Mouse (Mus musculus): Measurements from ENCODE around the gene Olfr284. TPM values are rescaled to one million over a fixed set of nuclear protein-coding genes. Genes with fewer than 3 reads are reported as not detected.

Olfr284 gene
- polyA plus RNA-seq (2014; fragmentation: Nextera tagmentation; extraction: Ambion mirVana): not detected in 2 replicates

DNA sequence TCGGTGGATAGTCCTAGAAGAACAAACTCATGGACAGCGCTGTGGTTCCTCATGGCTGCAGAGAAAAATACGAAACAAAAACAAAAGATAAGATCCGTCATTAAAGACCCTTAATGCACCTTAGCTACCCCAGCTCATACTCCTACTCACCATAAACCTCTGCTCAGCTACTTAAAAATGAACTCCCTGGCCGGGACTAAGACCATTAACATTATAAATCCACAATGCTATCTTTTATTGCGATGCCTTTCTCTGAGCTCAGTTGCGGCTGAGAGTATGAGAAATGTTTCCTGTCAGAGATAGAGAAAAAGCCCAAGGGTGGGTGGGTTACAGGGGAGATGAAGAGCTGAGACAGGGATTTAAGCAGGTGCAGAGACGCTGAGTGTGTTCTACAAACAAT is at the start of gene Olfr284:
Gene Olfr284, minus strand, starts transcription at position 101 of the 400 bp plus-strand sequence.
- no peaks in the 10 kb centered on the region for H3K27me3 ChIP-seq (ENCODE audit: control insufficient read depth, insufficient read depth, low read length)
- ATAC-seq (ENCODE audit: low FRiP score, low TSS enrichment): no peak
- H3K4me2 ChIP-seq (replicated peaks; ENCODE audit: low read depth, low read length): no peak within 1 kb of the TSS
- H3K9ac ChIP-seq (ENCODE audit: low read depth, low read length): no peak within 1 kb of the TSS
- no peaks in the 10 kb centered on the region for H3K9me3 ChIP-seq (ENCODE audit: control insufficient read depth, low read length)
- no peak within 1 kb of the TSS for H3K27ac ChIP-seq (ENCODE audit: low read depth, low read length)
- H3K36me3 ChIP-seq (ENCODE audit: control insufficient read depth, insufficient read depth, low read length): no peaks in the 10 kb centered on the region
- no peaks in the 10 kb centered on the region for H3K4me1 ChIP-seq (ENCODE audit: control insufficient read depth, insufficient read depth, low read length)
- WGBS: 62% methylated on average over 8 of the region's 8 CpGs
- no peak within 1 kb of the TSS for H3K4me3 ChIP-seq (ENCODE audit: low read length)

DNA sequence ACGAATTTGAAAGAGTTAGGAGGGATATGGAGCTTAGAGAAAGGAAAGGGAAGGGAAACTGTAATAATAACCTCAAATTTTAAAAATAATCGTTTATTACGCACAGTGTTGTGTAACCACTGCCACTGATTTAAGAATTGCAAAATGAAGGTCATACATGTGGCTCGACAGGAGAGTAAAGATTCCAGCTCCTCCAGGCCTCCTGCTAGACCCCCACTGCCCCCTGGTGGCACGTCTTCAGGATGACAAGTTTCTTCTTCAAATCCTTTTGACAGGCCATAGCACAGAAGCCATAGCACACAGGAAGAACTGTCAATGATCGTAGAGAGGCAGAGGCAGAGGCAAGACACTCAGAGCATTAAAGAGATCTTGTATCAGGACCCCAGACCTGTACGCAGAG is 49.0 kb upstream of the Olfr284 start:
- peak; percentile 46; the same call in 1 of the 2 replicates for ATAC-seq (ENCODE audit: low FRiP score, low TSS enrichment)
- 34% methylated on average over 7 of the region's 7 CpGs for WGBS

DNA sequence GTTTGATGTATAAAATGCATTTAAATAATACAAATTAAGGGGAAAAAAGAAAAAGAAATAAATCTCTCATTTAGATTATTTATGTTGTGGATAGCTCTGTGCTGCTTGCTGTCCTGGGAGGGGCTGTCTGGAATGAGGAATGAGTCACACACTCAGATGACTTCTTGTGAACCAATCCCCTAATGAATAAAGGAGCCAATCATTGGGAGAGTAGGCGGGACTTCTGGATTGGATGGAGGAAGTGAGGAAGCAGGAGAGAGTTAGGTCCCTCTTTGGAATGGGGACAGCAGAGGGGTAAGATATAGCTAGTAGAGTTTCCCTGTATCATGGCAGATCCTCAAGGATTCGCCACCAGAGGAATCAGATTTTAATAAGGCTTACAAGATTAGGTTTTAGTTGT is 46.8 kb upstream of the Olfr284 start:
- Histone ChIP-seq H3K36me3 (ENCODE audit: control insufficient read depth, insufficient read depth, low read length) (no peaks in the 10 kb centered on the region), H3K4me3 (ENCODE audit: low read length) (no peak overlapping the region), H3K4me1 (ENCODE audit: control insufficient read depth, insufficient read depth, low read length) (no peaks in the 10 kb centered on the region), H3K4me2 (replicated peaks; ENCODE audit: low read depth, low read length) (no peak overlapping the region), H3K9ac (ENCODE audit: low read depth, low read length) (no peak overlapping the region), H3K9me3 (ENCODE audit: control insufficient read depth, low read length) (no peaks in the 10 kb centered on the region), H3K27ac (ENCODE audit: low read depth, low read length) (no peak overlapping the region), H3K27me3 (ENCODE audit: control insufficient read depth, insufficient read depth, low read length) (no peaks in the 10 kb centered on the region)
- ATAC-seq (ENCODE audit: low FRiP score, low TSS enrichment): no peak
- WGBS: 85% methylated on average over 2 of the region's 2 CpGs

More for the DNA sequence above, 49.0 kb upstream of the Olfr284 start:
- H3K27ac ChIP-seq (ENCODE audit: low read depth, low read length): no peak overlapping the region
- no peaks in the 10 kb centered on the region for H3K36me3 ChIP-seq (ENCODE audit: control insufficient read depth, insufficient read depth, low read length)
- no peak overlapping the region for H3K9ac ChIP-seq (ENCODE audit: low read depth, low read length)
- H3K27me3 ChIP-seq (ENCODE audit: control insufficient read depth, insufficient read depth, low read length): no peaks in the 10 kb centered on the region
- no peaks in the 10 kb centered on the region for H3K4me1 ChIP-seq (ENCODE audit: control insufficient read depth, insufficient read depth, low read length)
- no peak overlapping the region for H3K4me2 ChIP-seq (replicated peaks; ENCODE audit: low read depth, low read length)
- peaks cover 3% of the 10 kb centered on the region; the same call in 1 of the 2 replicates for H3K9me3 ChIP-seq (ENCODE audit: control insufficient read depth, low read length)
- H3K4me3 ChIP-seq (ENCODE audit: low read length): no peak overlapping the region

DNA sequence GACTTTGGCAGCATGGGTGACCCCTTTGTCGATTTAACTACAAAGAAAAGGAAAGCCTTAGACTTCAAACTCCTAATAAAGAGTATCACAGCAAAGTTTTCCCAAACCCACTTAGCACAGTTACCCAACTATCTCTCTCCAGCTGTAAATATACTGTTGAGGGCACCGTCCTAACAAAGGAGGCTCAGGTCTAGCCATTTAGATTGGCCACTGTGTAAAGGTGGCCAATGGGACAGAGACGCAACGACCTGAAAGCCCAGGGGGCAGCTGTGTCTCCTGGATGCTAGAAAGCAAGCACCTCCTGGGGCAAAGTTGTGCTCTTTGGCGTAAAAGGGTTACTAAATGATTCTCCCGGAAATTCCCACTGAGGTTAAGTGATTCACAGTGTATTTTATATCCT is 40.1 kb upstream of the Olfr284 start, which contains the start of gene Olfr283:
Gene Olfr283, minus strand, starts transcription at position 101 of the 400 bp plus-strand sequence.
- no peaks in the 10 kb centered on the region for H3K27me3 ChIP-seq (ENCODE audit: control insufficient read depth, insufficient read depth, low read length)
- H3K9me3 ChIP-seq (ENCODE audit: control insufficient read depth, low read length): no peaks in the 10 kb centered on the region
- no peak within 1 kb of the TSS for H3K9ac ChIP-seq (ENCODE audit: low read depth, low read length)
- 86% methylated on average over 6 of the region's 6 CpGs for WGBS
- no peak within 1 kb of the TSS for H3K4me2 ChIP-seq (replicated peaks; ENCODE audit: low read depth, low read length)
- H3K36me3 ChIP-seq (ENCODE audit: control insufficient read depth, insufficient read depth, low read length): no peaks in the 10 kb centered on the region
- ATAC-seq (ENCODE audit: low FRiP score, low TSS enrichment): no peak
- no peak within 1 kb of the TSS for H3K4me3 ChIP-seq (ENCODE audit: low read length)
- no peaks in the 10 kb centered on the region for H3K4me1 ChIP-seq (ENCODE audit: control insufficient read depth, insufficient read depth, low read length)
- H3K27ac ChIP-seq (ENCODE audit: low read depth, low read length): no peak within 1 kb of the TSS

DNA sequence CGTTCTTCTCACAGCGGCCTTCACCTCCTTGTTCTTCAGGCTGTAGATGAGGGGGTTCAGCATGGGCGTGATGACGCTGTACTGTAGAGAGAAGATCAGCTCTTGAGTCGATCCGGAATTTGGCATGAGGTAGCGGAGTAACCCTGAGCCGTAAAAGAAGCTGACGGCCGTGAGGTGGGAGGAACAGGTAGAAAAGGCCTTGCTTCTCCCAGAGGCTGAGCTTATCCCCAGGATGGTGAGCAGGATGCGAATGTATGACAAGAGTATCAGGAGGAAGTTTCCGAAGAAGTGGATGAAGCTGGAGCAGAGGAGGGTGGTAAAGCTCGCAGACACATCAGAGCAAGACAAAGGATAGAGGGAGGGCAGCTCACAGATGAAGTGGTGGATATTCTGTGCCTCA is 37.4 kb upstream of the Olfr284 start:
- no peaks in the 10 kb centered on the region for H3K9me3 ChIP-seq (ENCODE audit: control insufficient read depth, low read length)
- 93% methylated on average over 13 of the region's 13 CpGs for WGBS
- no peak for ATAC-seq (ENCODE audit: low FRiP score, low TSS enrichment)

DNA sequence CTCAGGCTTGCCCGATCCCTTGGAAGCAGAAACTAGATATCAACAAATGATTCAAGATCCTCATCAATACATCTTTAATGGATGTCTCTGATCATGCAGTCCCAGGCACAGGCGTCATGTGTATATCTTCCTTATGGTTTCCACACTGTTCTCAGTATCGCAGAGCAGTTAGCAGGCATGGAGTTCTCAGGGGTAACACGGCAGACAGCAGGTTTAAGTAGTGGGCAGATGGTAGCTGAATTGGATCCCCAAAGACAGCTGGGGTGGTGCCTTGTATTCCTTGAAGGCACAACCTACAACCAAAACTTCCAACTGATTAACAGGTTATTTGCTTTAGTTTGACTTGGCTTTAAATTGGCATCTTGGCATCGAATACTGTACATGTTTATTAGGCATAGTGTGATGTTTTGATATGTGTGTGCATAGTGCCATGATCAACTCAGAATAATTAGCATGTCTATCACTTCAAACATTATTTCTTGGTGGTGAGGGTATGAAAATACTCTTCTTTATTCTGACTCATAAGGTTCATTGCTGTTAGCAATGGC is 23.5 kb downstream of the Olfr284 start, which contains the start of gene Olfr285:
Gene Olfr285, minus strand, starts transcription at position 177 of the 548 bp plus-strand sequence.
- WGBS: 92% methylated on average over 5 of the region's 5 CpGs
- H3K4me1 ChIP-seq (ENCODE audit: control insufficient read depth, insufficient read depth, low read length): no peaks in the 10 kb centered on the region
- no peak within 1 kb of the TSS for H3K27ac ChIP-seq (ENCODE audit: low read depth, low read length)
- H3K27me3 ChIP-seq (ENCODE audit: control insufficient read depth, insufficient read depth, low read length): no peaks in the 10 kb centered on the region
- H3K9me3 ChIP-seq (ENCODE audit: control insufficient read depth, low read length): 0 out of 2 replicates have a peak, but pooled peaks cover 3% of the 10 kb centered on the region
- no peak within 1 kb of the TSS for H3K4me3 ChIP-seq (ENCODE audit: low read length)
- H3K36me3 ChIP-seq (ENCODE audit: control insufficient read depth, insufficient read depth, low read length): no peaks in the 10 kb centered on the region
- ATAC-seq (ENCODE audit: low FRiP score, low TSS enrichment): no peak
- H3K9ac ChIP-seq (ENCODE audit: low read depth, low read length): no peak within 1 kb of the TSS
- no peak within 1 kb of the TSS for H3K4me2 ChIP-seq (replicated peaks; ENCODE audit: low read depth, low read length)

More for the DNA sequence above, 37.4 kb upstream of the Olfr284 start:
- Histone ChIP-seq H3K9ac (ENCODE audit: low read depth, low read length) (no peak overlapping the region), H3K4me3 (ENCODE audit: low read length) (no peak overlapping the region), H3K27me3 (ENCODE audit: control insufficient read depth, insufficient read depth, low read length) (no peaks in the 10 kb centered on the region), H3K27ac (ENCODE audit: low read depth, low read length) (no peak overlapping the region), H3K36me3 (ENCODE audit: control insufficient read depth, insufficient read depth, low read length) (no peaks in the 10 kb centered on the region), H3K4me2 (replicated peaks; ENCODE audit: low read depth, low read length) (no peak overlapping the region), H3K4me1 (ENCODE audit: control insufficient read depth, insufficient read depth, low read length) (no peaks in the 10 kb centered on the region)

DNA sequence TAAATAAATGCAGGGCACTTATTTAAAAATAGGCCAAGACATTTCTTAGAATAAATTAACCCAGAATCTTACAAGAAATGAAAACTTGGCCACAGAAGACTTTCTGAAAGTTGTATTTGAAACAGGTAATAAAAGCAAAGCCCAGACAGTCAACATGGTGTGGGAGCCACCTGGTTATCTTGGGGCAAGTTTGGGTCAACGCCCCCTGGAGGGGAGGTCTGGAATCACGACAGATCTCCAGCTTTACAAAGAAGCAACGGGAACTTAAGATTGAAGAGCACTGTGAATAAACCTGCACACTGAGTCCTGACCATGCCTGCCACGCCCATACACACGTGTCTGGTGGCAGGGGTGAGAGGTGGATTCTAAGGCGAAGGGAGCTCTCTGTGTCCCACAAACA is 25.1 kb downstream of the Olfr284 start:
- 59% methylated on average over 6 of the region's 6 CpGs for WGBS
- H3K27me3 ChIP-seq (ENCODE audit: control insufficient read depth, insufficient read depth, low read length): no peaks in the 10 kb centered on the region
- no peaks in the 10 kb centered on the region for H3K36me3 ChIP-seq (ENCODE audit: control insufficient read depth, insufficient read depth, low read length)

DNA sequence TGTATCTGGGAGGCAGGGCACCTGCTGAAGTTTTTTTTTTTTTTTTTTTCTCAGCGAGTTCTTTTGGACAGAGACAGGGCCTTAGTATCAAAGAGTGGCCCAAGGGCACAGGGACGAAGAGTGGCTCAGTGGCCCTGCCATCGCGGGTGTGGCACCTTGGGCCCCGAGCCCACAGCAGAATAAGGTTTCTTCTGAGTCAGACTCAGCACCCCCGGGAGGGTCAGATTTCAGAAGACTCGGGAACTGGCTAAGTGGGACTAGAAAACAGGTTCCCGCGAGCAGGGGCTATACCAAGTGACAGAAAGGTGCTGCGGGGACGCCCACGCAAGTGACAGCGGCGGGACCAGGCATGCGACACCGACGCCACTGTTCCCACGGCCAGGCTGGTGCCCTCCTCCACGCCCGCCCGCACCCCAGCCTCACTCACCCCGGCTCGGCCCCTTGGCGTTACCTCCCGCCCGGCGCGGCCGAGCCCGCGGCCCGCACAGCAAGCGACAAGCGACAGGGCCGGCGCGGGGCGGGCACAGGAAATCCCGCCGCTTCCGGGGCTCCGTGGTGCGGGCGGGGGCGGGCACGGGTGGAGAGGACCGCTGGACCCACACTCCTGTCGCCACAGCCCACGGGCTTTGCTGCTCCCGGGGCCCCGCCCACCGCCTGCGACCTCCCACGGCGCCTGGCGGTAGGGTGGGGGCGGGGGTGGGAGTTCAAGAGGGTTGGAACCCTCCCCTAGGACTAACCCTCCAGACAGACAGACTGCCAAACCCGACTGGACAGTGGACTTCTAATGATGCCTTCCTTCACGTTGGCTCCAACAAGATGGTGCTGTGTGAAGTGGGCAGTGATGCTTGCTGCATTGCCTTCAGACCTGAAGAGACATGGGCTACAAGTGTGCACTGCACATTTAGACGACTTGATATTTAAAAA is 44.9 kb downstream of the Olfr284 start, which contains the start of gene Zfp641:
Gene Zfp641, minus strand, starts transcription at position 534 of the 924 bp plus-strand sequence.
- ATAC-seq (ENCODE audit: low FRiP score, low TSS enrichment): peak; percentile 76

More for the DNA sequence above, 25.1 kb downstream of the Olfr284 start:
- H3K27ac ChIP-seq (ENCODE audit: low read depth, low read length): no peak overlapping the region
- H3K4me2 ChIP-seq (replicated peaks; ENCODE audit: low read depth, low read length): no peak overlapping the region
- no peaks in the 10 kb centered on the region for H3K9me3 ChIP-seq (ENCODE audit: control insufficient read depth, low read length)
- H3K4me3 ChIP-seq (ENCODE audit: low read length): no peak overlapping the region
- H3K4me1 ChIP-seq (ENCODE audit: control insufficient read depth, insufficient read depth, low read length): no peaks in the 10 kb centered on the region
- no peak for ATAC-seq (ENCODE audit: low FRiP score, low TSS enrichment)
- no peak overlapping the region for H3K9ac ChIP-seq (ENCODE audit: low read depth, low read length)

DNA sequence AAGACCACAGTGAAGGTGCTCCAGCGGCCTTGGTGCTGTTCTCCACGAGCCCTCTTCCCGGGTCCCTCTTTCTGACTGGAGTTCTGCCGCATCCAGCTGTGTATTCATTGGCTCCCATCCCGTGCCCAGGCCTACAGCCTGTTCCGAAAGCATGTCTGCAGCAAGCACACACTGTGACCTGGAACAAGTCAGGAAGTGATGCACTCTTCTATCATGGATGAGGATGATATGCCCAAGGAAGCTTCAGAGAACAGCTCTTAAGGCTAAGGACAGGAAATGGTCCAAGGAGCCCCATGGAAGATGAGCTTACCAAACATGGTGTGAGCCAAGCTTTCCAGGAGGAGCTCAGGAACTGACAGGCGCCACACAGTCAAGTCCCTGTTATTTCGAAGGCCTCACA is 47.1 kb downstream of the Olfr284 start:
- Histone ChIP-seq H3K27me3 (ENCODE audit: control insufficient read depth, insufficient read depth, low read length) (no peaks in the 10 kb centered on the region), H3K9me3 (ENCODE audit: control insufficient read depth, low read length) (no peaks in the 10 kb centered on the region), H3K4me2 (replicated peaks; ENCODE audit: low read depth, low read length) (no peak overlapping the region), H3K4me1 (ENCODE audit: control insufficient read depth, insufficient read depth, low read length) (no peaks in the 10 kb centered on the region), H3K9ac (ENCODE audit: low read depth, low read length) (no peak overlapping the region), H3K36me3 (ENCODE audit: control insufficient read depth, insufficient read depth, low read length) (no peaks in the 10 kb centered on the region), H3K4me3 (ENCODE audit: low read length) (no peak overlapping the region), H3K27ac (ENCODE audit: low read depth, low read length) (no peak overlapping the region)
- 90% methylated on average over 8 of the region's 8 CpGs for WGBS
- no peak for ATAC-seq (ENCODE audit: low FRiP score, low TSS enrichment)

More for the DNA sequence above, 44.9 kb downstream of the Olfr284 start, which contains the start of gene Zfp641:
- Histone ChIP-seq H3K4me3 (ENCODE audit: low read length) (peak within 1 kb of the TSS; percentile 69), H3K9me3 (ENCODE audit: control insufficient read depth, low read length) (no peaks in the 10 kb centered on the region), H3K36me3 (ENCODE audit: control insufficient read depth, insufficient read depth, low read length) (no peaks in the 10 kb centered on the region), H3K4me1 (ENCODE audit: control insufficient read depth, insufficient read depth, low read length) (no peaks in the 10 kb centered on the region), H3K27me3 (ENCODE audit: control insufficient read depth, insufficient read depth, low read length) (no peaks in the 10 kb centered on the region), H3K4me2 (replicated peaks; ENCODE audit: low read depth, low read length) (peak within 1 kb of the TSS; percentile 97), H3K9ac (ENCODE audit: low read depth, low read length) (peak within 1 kb of the TSS; percentile 62), H3K27ac (ENCODE audit: low read depth, low read length) (no peak within 1 kb of the TSS)
- 2% methylated on average over 52 of the region's 60 CpGs for WGBS

All from kidney, embryonic 14.5 days (tissue).